Mouse (Mus musculus): ENCODE measurements around the gene Cldn5. TPM values are rescaled to one million over a fixed set of nuclear protein-coding genes. Genes with fewer than 3 reads are reported as not detected.
A peak's percentile ranks its signal among the peaks of the same experiment; 100 is the strongest.

Gene Cldn5
- polyA plus RNA-seq, 1 experiment from 2014 or later: 27.3 TPM

DNA sequence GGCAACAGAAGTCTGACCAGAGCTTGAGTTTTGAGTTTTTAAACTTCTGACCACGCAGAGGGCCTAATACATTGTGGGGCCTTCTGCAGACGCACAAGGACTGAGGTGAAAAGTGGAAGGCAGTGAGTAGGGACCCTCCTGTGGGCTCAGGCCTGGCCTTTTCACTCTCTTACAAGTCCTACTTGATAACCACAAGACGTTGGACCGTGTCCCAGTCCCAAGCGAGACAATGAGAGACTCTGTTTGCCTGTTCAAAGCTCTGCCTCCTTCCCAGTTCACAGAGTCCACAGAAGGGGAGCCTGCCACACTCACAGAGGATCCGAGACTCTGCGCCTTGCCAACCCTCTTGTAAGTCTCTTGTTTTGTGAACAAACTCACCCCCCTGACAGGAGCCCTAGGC lies 20.0 kb downstream of the Cldn5 start:
- no peaks in the 10 kb centered on the region for H3K4me1 ChIP-seq (replicated peaks)
- H3K4me3 ChIP-seq: no peak overlapping the region
- H3K27me3 ChIP-seq (ENCODE audit: insufficient read depth, poor library complexity, severe bottlenecking): no peaks in the 10 kb centered on the region
- H3K9me3 ChIP-seq: no peaks in the 10 kb centered on the region
- peaks cover 98% of the 10 kb centered on the region for H3K36me3 ChIP-seq
- 93% methylated on average over 7 of the region's 7 CpGs for WGBS
- H3K27ac ChIP-seq: no peak overlapping the region
- no peak for DNase-seq (ENCODE audit: low spot score)

DNA sequence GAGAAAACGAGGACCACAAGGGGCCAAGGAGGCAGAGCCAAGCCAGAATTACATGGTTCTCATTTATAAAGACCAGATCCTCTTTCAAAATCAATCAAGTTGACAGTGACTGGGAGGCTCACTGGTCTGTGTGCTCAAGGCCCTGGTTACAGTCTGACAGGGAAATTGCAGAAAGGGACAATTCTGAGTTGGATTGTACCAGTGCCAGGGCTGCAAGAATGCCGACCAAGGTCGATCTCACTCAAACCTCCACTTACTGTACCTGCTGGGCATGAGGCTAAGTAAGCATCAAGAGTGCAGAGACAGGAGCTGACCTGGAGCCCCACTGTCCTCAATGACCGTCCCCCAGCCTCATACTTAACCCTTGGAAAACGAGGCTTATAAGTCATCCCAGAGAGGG lies 21.5 kb downstream of the Cldn5 start:
- Histone ChIP-seq H3K36me3 (peaks cover 94% of the 10 kb centered on the region), H3K4me1 (replicated peaks) (no peaks in the 10 kb centered on the region), H3K4me3 (no peak overlapping the region), H3K9me3 (no peaks in the 10 kb centered on the region), H3K27ac (no peak overlapping the region), H3K27me3 (ENCODE audit: insufficient read depth, poor library complexity, severe bottlenecking) (no peaks in the 10 kb centered on the region)
- WGBS: 92% methylated on average over 5 of the region's 5 CpGs
- DNase-seq (ENCODE audit: low spot score): no peak

DNA sequence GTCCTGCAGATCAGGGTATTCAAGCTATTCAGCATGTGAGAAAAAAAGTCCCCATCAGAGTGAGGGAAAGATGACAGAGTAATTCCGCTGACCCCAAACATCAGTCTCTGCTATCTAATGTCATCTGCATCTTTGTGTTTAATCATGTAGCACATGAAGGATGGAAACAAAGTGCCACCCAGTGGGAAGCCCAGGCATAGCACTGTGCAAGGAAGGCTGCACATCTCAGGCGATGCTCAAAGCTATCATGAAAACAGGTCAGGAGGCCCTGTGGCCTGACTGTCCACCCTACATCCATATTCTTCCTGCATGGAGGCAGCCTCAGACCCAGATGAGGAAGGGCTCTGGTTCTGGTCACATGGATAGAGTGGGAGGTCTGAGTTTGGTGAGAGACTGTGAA lies 22.2 kb downstream of the Cldn5 start:
- H3K4me3 ChIP-seq: no peak overlapping the region
- WGBS: 75% methylated on average over 2 of the region's 2 CpGs
- peak; percentile 43 for DNase-seq (ENCODE audit: low spot score)
- no peaks in the 10 kb centered on the region for H3K9me3 ChIP-seq
- H3K27me3 ChIP-seq (ENCODE audit: insufficient read depth, poor library complexity, severe bottlenecking): no peaks in the 10 kb centered on the region
- H3K4me1 ChIP-seq (replicated peaks): no peaks in the 10 kb centered on the region
- no peak overlapping the region for H3K27ac ChIP-seq
- H3K36me3 ChIP-seq: peaks cover 91% of the 10 kb centered on the region

DNA sequence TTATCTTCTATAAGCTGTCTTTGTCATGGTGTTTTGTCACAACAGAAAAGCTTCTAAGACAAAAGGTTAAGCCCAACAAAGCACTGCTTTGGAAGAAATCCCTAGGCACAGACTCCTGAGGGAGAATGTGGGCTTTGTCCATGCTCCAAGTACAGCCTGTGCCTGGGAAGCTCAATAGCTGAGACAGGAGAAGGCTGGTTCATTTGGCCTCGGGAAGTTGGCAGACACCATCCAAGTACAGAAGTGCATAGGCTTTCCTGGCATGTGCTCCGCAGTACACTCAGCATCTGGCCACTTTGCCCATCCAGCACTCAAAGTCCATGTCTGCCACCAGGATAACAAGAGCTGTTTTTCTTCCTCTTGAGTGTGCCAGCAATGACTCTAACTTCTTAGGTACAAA lies 29.1 kb downstream of the Cldn5 start:
- H3K4me1 ChIP-seq (replicated peaks): peaks cover 11% of the 10 kb centered on the region
- no peak overlapping the region for H3K4me3 ChIP-seq
- 0 out of 2 replicates have a peak, but pooled peaks cover 3% of the 10 kb centered on the region for H3K9me3 ChIP-seq
- DNase-seq (ENCODE audit: low spot score): no peak
- 91% methylated on average over 2 of the region's 2 CpGs for WGBS
- H3K27me3 ChIP-seq (ENCODE audit: insufficient read depth, poor library complexity, severe bottlenecking): no peaks in the 10 kb centered on the region
- peaks cover 81% of the 10 kb centered on the region for H3K36me3 ChIP-seq
- H3K27ac ChIP-seq: no peak overlapping the region

- Histone ChIP-seq H3K36me3 (peaks cover 58% of the 10 kb centered on the region), H3K4me3 (no peak overlapping the region), H3K9me3 (0 out of 2 replicates have a peak, but pooled peaks cover 3% of the 10 kb centered on the region), H3K27me3 (ENCODE audit: insufficient read depth, poor library complexity, severe bottlenecking) (no peaks in the 10 kb centered on the region), H3K27ac (no peak overlapping the region), H3K4me1 (replicated peaks) (peaks cover 30% of the 10 kb centered on the region)
- no peak for DNase-seq (ENCODE audit: low spot score)
- WGBS: 96% methylated on average over 5 of the region's 5 CpGs
These were observed 32.4 kb downstream of the Cldn5 start for GRCm38 (mm10) chr16:18809001-18809400.

GRCm38 (mm10) chr16:18811032-18811431 lies 34.4 kb downstream of the Cldn5 start:
- Histone ChIP-seq H3K27ac (peak overlapping the region; percentile 91), H3K36me3 (peaks cover 55% of the 10 kb centered on the region), H3K4me1 (replicated peaks) (peaks cover 30% of the 10 kb centered on the region), H3K4me3 (peak overlapping the region; percentile 79), H3K9me3 (no peaks in the 10 kb centered on the region), H3K27me3 (ENCODE audit: insufficient read depth, poor library complexity, severe bottlenecking) (no peaks in the 10 kb centered on the region)
- no peak for DNase-seq (ENCODE audit: low spot score)
- WGBS: 6% methylated on average over 5 of the region's 5 CpGs

DNA sequence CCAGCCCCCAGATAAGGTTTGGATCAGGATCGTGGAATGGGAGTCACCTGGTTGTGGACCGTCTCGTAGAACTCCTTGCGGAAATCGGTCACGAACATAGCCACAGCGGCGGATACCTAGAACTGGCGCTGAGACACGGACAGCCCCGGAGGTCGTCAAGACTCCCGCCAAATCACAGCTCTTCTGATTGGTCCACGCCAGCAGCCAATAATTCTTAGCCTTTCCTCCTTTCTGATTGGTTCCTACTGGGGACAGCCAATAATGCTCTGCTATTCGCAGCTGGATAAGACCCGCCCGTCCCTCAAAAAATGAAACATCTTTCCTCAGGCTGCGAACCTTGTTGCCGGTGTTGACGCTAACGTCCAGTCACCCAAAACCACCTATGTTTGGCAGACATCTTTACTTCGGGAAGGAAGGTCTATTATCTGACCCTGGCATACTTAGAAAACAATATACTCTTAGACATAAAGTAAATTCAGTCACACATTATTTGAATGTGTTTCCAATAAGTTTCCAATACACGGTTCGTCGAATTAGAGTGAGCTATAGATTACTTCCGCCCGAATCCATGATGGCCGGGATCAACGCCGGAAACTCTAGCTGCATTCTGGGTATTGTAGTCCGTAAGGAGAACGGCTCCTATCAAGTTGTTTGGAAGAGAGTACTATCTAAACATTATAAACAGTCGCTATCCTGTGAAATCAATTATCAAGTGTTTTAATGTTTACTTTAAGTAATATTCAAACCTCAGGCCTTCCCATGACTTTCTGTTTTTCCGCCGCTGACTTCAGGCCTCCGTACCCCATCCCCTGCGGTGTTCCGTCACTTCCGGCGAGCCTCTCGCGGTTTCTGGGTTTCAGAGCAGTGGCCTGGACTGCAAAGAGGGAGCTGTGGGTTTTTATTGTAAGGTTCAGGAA lies 35.1 kb downstream of the Cldn5 start, which contains the start of the genes Ufd1 and Cdc45:
Ufd1 (plus strand) TSS at position 312 of the 917 bp plus-strand sequence.
Cdc45 (minus strand) TSS at position 520 of the 917 bp plus-strand sequence.
- H3K9me3 ChIP-seq: no peaks in the 10 kb centered on the region
- H3K4me3 ChIP-seq: peak within 1 kb of the TSS; percentile 79
- no peaks in the 10 kb centered on the region for H3K27me3 ChIP-seq (ENCODE audit: insufficient read depth, poor library complexity, severe bottlenecking)
- H3K36me3 ChIP-seq: peaks cover 55% of the 10 kb centered on the region
- peak within 1 kb of the TSS; percentile 91 for H3K27ac ChIP-seq
- H3K4me1 ChIP-seq (replicated peaks): peaks cover 30% of the 10 kb centered on the region
- DNase-seq (ENCODE audit: low spot score): peak; percentile 91
- under 1% methylated on average over 42 of the region's 42 CpGs for WGBS

- peaks cover 55% of the 10 kb centered on the region for H3K36me3 ChIP-seq
- DNase-seq (ENCODE audit: low spot score): no peak
- peak overlapping the region; percentile 91 for H3K27ac ChIP-seq
- peak overlapping the region; percentile 79 for H3K4me3 ChIP-seq
- no peaks in the 10 kb centered on the region for H3K9me3 ChIP-seq
- WGBS: 3% methylated on average over 31 of the region's 31 CpGs
- no peaks in the 10 kb centered on the region for H3K27me3 ChIP-seq (ENCODE audit: insufficient read depth, poor library complexity, severe bottlenecking)
- H3K4me1 ChIP-seq (replicated peaks): peaks cover 30% of the 10 kb centered on the region
These were observed 35.8 kb downstream of the Cldn5 start for GRCm38 (mm10) chr16:18812385-18812910.

DNA sequence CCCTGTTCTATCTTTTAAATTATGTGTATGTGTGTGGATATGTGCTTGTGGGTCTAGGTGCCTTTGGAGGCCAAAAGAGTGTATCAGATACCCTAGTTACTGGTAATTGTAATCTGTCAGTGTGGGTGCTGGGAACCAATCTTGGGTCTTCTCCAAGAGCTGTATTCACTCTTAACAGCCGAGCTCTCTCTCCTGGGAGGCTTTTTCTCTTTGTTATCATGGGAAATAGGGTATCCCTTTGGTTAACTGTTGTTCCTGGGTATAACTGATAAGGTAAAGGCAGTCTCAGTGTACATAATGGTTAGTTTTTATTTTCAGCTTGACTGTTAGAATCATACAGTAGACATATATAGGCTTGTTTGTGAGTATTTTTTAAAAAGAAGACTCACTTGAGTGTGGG lies 45.7 kb downstream of the Cldn5 start:
- Histone ChIP-seq H3K4me1 (replicated peaks) (no peaks in the 10 kb centered on the region), H3K27me3 (ENCODE audit: insufficient read depth, poor library complexity, severe bottlenecking) (no peaks in the 10 kb centered on the region), H3K4me3 (no peak overlapping the region), H3K36me3 (peaks cover 100% of the 10 kb centered on the region), H3K9me3 (no peaks in the 10 kb centered on the region), H3K27ac (no peak overlapping the region)
- 84% methylated on average over 1 of the region's 1 CpGs for WGBS
- DNase-seq (ENCODE audit: low spot score): no peak

DNA sequence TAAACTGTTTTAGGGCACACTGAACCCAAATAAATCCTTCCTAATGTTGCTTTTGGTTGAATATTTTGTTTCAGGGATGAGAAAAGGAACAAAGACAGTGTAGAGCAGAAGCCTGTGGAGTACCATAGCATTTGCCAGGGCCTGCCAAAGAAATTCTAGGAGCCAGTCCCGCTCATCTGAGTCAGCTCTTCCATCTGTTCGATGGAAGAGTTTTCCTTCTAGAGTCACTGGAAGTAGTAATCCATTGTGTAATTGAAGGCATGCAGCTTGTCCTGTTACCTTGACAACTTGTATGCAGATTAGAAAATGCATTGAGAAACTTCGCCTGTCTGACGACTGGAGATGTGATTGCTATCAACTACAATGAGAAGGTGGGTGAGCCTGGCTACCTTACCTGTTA lies 46.3 kb downstream of the Cldn5 start:
- Histone ChIP-seq H3K4me3 (no peak overlapping the region), H3K27ac (no peak overlapping the region), H3K9me3 (no peaks in the 10 kb centered on the region), H3K27me3 (ENCODE audit: insufficient read depth, poor library complexity, severe bottlenecking) (no peaks in the 10 kb centered on the region), H3K36me3 (peaks cover 100% of the 10 kb centered on the region), H3K4me1 (replicated peaks) (no peaks in the 10 kb centered on the region)
- 81% methylated on average over 4 of the region's 4 CpGs for WGBS
- DNase-seq (ENCODE audit: low spot score): no peak

Other genes starting within 250 kb of the Cldn5 start
- gene Tbx1, start 186.2 kb upstream of the Cldn5 start, polyA plus RNA-seq (2016; fragmentation: Nextera tagmentation; extraction: Ambion mirVana): 11.3 and 15.3 TPM in 2 replicates
- gene Gp1bb, start 154.4 kb upstream of the Cldn5 start, polyA plus RNA-seq (2016; fragmentation: Nextera tagmentation; extraction: Ambion mirVana): 4.2 and 9.2 TPM in 2 replicates
- 3.4 and 8.5 TPM in 2 replicates for gene Gm49601, start 150.4 kb upstream of the Cldn5 start, polyA plus RNA-seq (2016; fragmentation: Nextera tagmentation; extraction: Ambion mirVana)
- 42.3 and 71.9 TPM in 2 replicates for gene Sept5, start 146.9 kb upstream of the Cldn5 start, polyA plus RNA-seq (2016; fragmentation: Nextera tagmentation; extraction: Ambion mirVana)
- gene Ufd1, start 34.9 kb downstream of the Cldn5 start, polyA plus RNA-seq (2016; fragmentation: Nextera tagmentation; extraction: Ambion mirVana): 100 and 104 TPM in 2 replicates
- gene Cdc45, start 35.1 kb downstream of the Cldn5 start, polyA plus RNA-seq (2016; fragmentation: Nextera tagmentation; extraction: Ambion mirVana): 55.1 and 72.7 TPM in 2 replicates
- 27.3 and 27.4 TPM in 2 replicates for gene 2510002D24Rik, start 59.7 kb downstream of the Cldn5 start, polyA plus RNA-seq (2016; fragmentation: Nextera tagmentation; extraction: Ambion mirVana)
- gene Gm28539, start 59.7 kb downstream of the Cldn5 start, polyA plus RNA-seq (2016; fragmentation: Nextera tagmentation; extraction: Ambion mirVana): not detected in 2 replicates
- 125 and 127 TPM in 2 replicates for gene Mrpl40, start 100.0 kb downstream of the Cldn5 start, polyA plus RNA-seq (2016; fragmentation: Nextera tagmentation; extraction: Ambion mirVana)
- gene Hira, start 100.2 kb downstream of the Cldn5 start, polyA plus RNA-seq (2016; fragmentation: Nextera tagmentation; extraction: Ambion mirVana): 18.4 and 21.4 TPM in 2 replicates